Mouse (Mus musculus) lung, adult 2 months (tissue): Measurements from ENCODE around the gene Tm9sf2.

Source experiments
- CTCF ChIP-seq: fragments of 200-500 bp; IDR thresholded peaks from 2 replicates; pipeline ENCODE4 v1.5.1; 2011; ENCODE audit warnings: mild to moderate bottlenecking, low read length, control low read depth; ENCODE audit not compliant: insufficient read depth
- POLR2A ChIP-seq: fragments of 200-500 bp; IDR thresholded peaks from 2 replicates; pipeline ENCODE4 v1.6.1; 2011; ENCODE audit warnings: low read depth, mild to moderate bottlenecking, control low read depth, low read length, borderline replicate concordance; ENCODE audit errors: extremely low read depth

- no peak for TF ChIP-seq POLR2A
- TF ChIP-seq CTCF, result no peak
These were observed 36.9 kb downstream of the Tm9sf2 start for GRCm38 (mm10) chr14:122143585-122144269.
